Mouse (Mus musculus): ENCODE results near the gene Ptprm. TPM values are rescaled to one million over a fixed set of nuclear protein-coding genes. Genes with fewer than 3 reads are reported as not detected.

Ptprm gene
- total and polyA plus RNA-seq, 3 experiments = not detected

- no peaks in the 10 kb centered on the region for H3K79me2 ChIP-seq (ENCODE audit: control insufficient read depth, insufficient read depth, low read length, poor library complexity)
- H3K27me3 ChIP-seq (ENCODE audit: control insufficient read depth in 1 of 2, insufficient read depth in 2 of 2, low read length in 2 of 2) = no peaks in the 10 kb centered on the region
- H3K9me3 ChIP-seq (replicated peaks; ENCODE audit: insufficient read depth, low read length) = no peaks in the 10 kb centered on the region
- H3K27ac ChIP-seq (ENCODE audit: control insufficient read depth, low read depth, low read length) = no peak overlapping the region
- H3K36me3 ChIP-seq (ENCODE audit: control insufficient read depth in 1 of 2, insufficient read depth in 2 of 2, low read length in 2 of 2) = no peaks in the 10 kb centered on the region
- no peak overlapping the region for H3K9ac ChIP-seq (ENCODE audit: control insufficient read depth, low read depth, low read length, poor library complexity, severe bottlenecking)
- no peak overlapping the region for H3K4me3 ChIP-seq (ENCODE audit: control insufficient read depth in 1 of 2, insufficient read depth in 1 of 2, low read depth in 2 of 2, low read length in 2 of 2)
- no peaks in the 10 kb centered on the region for H3K4me1 ChIP-seq (ENCODE audit: control insufficient read depth in 1 of 2, insufficient read depth in 2 of 2, low read length in 2 of 2)
- TF ChIP-seq UBTF (IDR thresholded peaks at IDR 0.05; ENCODE audit: borderline replicate concordance, insufficient read depth, low read depth, low read length) (no peak), ETS1 (IDR thresholded peaks at IDR 0.05; ENCODE audit: low read depth, low read length) (no peak), RAD21 (IDR thresholded peaks at IDR 0.05; ENCODE audit: low read depth, low read length) (no peak), MAZ (IDR thresholded peaks at IDR 0.05; ENCODE audit: low read depth, low read length) (no peak), EP300 (IDR thresholded peaks at IDR 0.05; ENCODE audit: low read depth in 1 of 2, low read length in 2 of 2) (no peak), MEF2A (IDR thresholded peaks at IDR 0.05; ENCODE audit: extremely low read depth, insufficient replicate concordance, low read depth, low read length, poor library complexity, severe bottlenecking) (no peak), TAL1 (IDR thresholded peaks at IDR 0.05; ENCODE audit: low read length) (no peak), KAT2A (conservative IDR thresholded peaks at IDR 0.05; ENCODE audit: low read depth, low read length) (no peak), ZC3H11A (IDR thresholded peaks at IDR 0.05; ENCODE audit: low read depth, low read length) (no peak), MXI1 (IDR thresholded peaks at IDR 0.05; ENCODE audit: low read depth, low read length) (no peak), MAFK (IDR thresholded peaks at IDR 0.05; ENCODE audit: borderline replicate concordance, low read depth, low read length) (no peak), USF1 (IDR thresholded peaks at IDR 0.05; ENCODE audit: low read depth, low read length) (no peak), POLR2AphosphoS2 (IDR thresholded peaks at IDR 0.05; ENCODE audit: low read length) (no peak), MYB (IDR thresholded peaks at IDR 0.05; ENCODE audit: low read depth, low read length) (no peak), ZNF384 (IDR thresholded peaks at IDR 0.05; ENCODE audit: low read depth, low read length) (no peak), BHLHE40 (IDR thresholded peaks at IDR 0.05; ENCODE audit: borderline replicate concordance, low read depth, low read length) (no peak), POLR2A (IDR thresholded peaks at IDR 0.05; ENCODE audit: control insufficient read depth in 1 of 2, insufficient read depth in 1 of 2, low read depth in 1 of 2, low read length in 2 of 2, poor library complexity in 1 of 2) (no peak), MAX (IDR thresholded peaks at IDR 0.05; ENCODE audit: low read length) (no peak), CHD1 (IDR thresholded peaks at IDR 0.05; ENCODE audit: low read depth, low read length) (no peak), USF2 (IDR thresholded peaks at IDR 0.05; ENCODE audit: borderline replicate concordance in 1 of 2, insufficient read depth in 1 of 2, low read depth in 1 of 2, low read length in 2 of 2) (no peak)
- DNase-seq (ENCODE audit: low read depth, low spot score) = no peak
These were observed 489.8 kb downstream of the Ptprm start for GRCm38 (mm10) chr17:66864441-66864840.

GRCm38 (mm10) chr17:66861557-66861956, 492.7 kb downstream of the Ptprm start:
- Histone ChIP-seq H3K9ac (ENCODE audit: control insufficient read depth, low read depth, low read length, poor library complexity, severe bottlenecking) (no peak overlapping the region), H3K9me3 (replicated peaks; ENCODE audit: insufficient read depth, low read length) (no peaks in the 10 kb centered on the region), H3K79me2 (ENCODE audit: control insufficient read depth, insufficient read depth, low read length, poor library complexity) (no peaks in the 10 kb centered on the region), H3K4me1 (ENCODE audit: control insufficient read depth in 1 of 2, insufficient read depth in 2 of 2, low read length in 2 of 2) (no peaks in the 10 kb centered on the region), H3K27ac (ENCODE audit: control insufficient read depth, low read depth, low read length) (no peak overlapping the region), H3K4me3 (ENCODE audit: control insufficient read depth in 1 of 2, insufficient read depth in 1 of 2, low read depth in 2 of 2, low read length in 2 of 2) (no peak overlapping the region), H3K36me3 (ENCODE audit: control insufficient read depth in 1 of 2, insufficient read depth in 2 of 2, low read length in 2 of 2) (no peaks in the 10 kb centered on the region), H3K27me3 (ENCODE audit: control insufficient read depth in 1 of 2, insufficient read depth in 2 of 2, low read length in 2 of 2) (no peaks in the 10 kb centered on the region)
- DNase-seq (ENCODE audit: low read depth, low spot score) = no peak
- no peak for TF ChIP-seq RAD21 (IDR thresholded peaks at IDR 0.05; ENCODE audit: low read depth, low read length)
- TF ChIP-seq SIN3A (IDR thresholded peaks at IDR 0.05; ENCODE audit: low read length) = no peak
- no peak for TF ChIP-seq POLR2AphosphoS5 (IDR thresholded peaks at IDR 0.05; ENCODE audit: borderline replicate concordance, low read depth, low read length)
- no peak for TF ChIP-seq MXI1 (IDR thresholded peaks at IDR 0.05; ENCODE audit: low read depth, low read length)
